Mouse (Mus musculus): ENCODE measurements around the gene Rasgrp3. TPM values are rescaled to one million over a fixed set of nuclear protein-coding genes. Genes with fewer than 3 reads are reported as not detected.

The Rasgrp3 gene
- polyA plus RNA-seq, 1 experiment from 2014 or later: 14.7 TPM

DNA sequence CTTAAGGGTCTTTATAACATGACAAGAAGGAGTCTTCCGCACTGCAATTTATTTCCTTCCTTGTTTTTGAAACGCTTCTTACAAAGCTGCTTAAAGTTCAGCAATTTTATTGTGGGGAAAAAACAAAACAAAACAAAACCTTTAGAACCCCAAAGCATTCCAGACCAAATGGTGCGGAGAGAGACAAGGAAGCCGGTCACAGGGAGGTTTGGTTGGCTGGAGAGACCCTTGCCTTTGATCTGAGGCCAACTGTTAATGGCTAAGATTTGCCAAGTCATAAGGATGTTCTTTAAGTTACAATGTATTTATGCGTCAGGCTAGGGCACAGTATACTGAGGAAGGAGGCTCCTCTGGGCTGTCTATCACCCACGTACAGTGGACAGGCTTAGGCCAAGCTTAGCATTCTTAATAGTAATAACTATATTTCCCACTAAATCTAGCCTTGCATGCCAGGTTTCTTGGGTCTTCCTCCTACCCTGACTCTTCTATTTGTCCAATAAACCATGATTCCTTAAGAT is 96.8 kb downstream of the Rasgrp3 start:
- 66% methylated on average over 6 of the region's 6 CpGs for WGBS
- Histone ChIP-seq H3K4me3 (no peak overlapping the region), H3K4me2 (no peak overlapping the region), H3K36me3 (peaks cover 7% of the 10 kb centered on the region; the same call in 1 of the 2 replicates), H3K27ac (no peak overlapping the region), H3K27me3 (no peaks in the 10 kb centered on the region), H3K9ac (no peak overlapping the region), H3K4me1 (no peaks in the 10 kb centered on the region), H3K9me3 (no peaks in the 10 kb centered on the region)
- no peak for ATAC-seq (ENCODE audit: insufficient number of reproducible peaks, low FRiP score, low TSS enrichment, low read depth)

DNA sequence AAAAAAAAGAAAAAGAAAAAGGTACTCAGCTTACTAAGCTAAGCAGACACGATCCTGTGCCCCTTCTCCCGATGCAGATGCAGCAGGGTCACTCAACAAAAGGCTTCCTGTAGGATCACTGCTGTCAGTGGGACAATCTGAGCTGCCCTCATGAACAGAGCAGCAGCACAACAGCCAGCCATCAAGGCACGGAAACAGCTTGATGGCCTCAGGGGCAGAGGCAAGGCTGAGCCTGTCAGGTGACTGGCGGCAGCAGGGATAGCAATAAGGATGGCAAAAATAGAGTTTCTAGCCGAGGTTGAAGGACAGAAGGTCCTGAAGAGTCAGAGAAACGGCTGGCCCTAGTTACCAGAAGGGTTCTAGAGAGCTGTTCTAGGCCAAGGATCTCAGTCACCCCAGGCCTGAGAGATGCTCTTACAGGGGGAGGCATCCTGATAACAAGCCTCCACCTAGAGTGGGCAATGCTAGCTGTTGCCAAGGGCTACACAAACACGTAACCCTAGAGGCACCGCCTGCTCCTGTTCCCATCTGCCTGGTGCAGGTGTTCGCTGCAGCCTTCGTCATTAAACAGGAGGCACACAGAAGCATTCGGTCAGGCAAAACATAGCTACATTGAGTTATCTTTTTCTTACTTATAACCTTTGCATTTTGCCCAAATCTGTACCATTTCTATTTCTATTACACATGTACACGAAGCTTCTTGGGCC is 98.8 kb downstream of the Rasgrp3 start:
- Histone ChIP-seq H3K4me1 (no peaks in the 10 kb centered on the region), H3K27ac (no peak overlapping the region), H3K9me3 (no peaks in the 10 kb centered on the region), H3K4me3 (no peak overlapping the region), H3K27me3 (no peaks in the 10 kb centered on the region), H3K36me3 (peaks cover 16% of the 10 kb centered on the region), H3K4me2 (no peak overlapping the region), H3K9ac (no peak overlapping the region)
- WGBS: 68% methylated on average over 12 of the region's 12 CpGs
- ATAC-seq (ENCODE audit: insufficient number of reproducible peaks, low FRiP score, low TSS enrichment, low read depth): no peak

DNA sequence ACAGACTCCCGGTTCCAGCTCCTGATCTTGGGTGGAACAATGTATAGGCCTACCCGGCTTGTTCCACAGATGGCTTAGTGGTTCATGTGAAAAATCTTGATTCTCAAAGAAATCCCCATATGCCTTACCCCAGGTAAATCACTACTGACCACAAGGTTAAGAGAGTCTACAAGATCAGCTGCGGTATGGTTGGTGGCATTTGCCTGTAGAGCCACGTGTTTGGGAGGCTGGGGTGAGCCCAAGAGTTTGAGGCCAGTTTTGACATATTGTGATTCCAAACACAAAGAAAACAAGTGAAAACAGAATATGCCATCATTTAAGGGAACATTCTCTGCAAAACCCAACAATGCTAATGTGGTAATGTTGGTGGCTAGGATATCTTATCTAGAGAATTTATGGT is 99.9 kb downstream of the Rasgrp3 start:
- H3K4me3 ChIP-seq: no peak overlapping the region
- H3K9me3 ChIP-seq: no peaks in the 10 kb centered on the region
- H3K4me2 ChIP-seq: no peak overlapping the region
- ATAC-seq (ENCODE audit: insufficient number of reproducible peaks, low FRiP score, low TSS enrichment, low read depth): no peak
- H3K9ac ChIP-seq: no peak overlapping the region
- 91% methylated on average over 4 of the region's 4 CpGs for whole genome bisulfite sequencing
- H3K4me1 ChIP-seq: no peaks in the 10 kb centered on the region
- H3K27ac ChIP-seq: no peak overlapping the region
- H3K27me3 ChIP-seq: no peaks in the 10 kb centered on the region
- peaks cover 15% of the 10 kb centered on the region for H3K36me3 ChIP-seq

DNA sequence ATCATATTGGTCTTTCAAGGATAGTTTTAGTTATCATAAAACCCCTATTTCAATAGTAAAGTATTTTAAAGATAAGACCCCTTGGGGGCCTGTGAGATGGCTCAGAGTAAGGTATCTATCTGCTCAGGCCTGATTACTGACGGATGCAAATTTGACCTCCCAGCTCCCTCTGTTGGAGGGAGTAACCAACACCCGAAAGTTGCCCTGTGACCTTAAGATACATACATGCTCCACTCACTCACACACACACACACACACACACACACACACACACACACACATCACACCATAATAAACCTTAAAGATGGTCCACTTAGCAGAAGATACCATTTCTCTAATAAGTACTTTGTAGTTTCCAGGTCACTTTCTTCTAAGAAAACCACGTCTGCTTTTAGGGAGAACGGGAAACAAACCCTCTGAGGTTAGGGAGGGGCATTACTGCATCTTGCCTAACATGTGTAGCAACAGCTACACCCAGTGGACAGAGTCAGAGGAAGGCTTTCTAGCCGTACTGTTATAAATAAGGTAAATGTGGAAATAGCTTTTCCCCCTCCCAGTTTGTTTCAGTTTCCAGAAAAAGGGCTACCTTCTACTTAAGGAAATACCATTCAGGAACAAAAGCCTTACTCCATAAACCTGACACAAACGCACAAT is 100.8 kb downstream of the Rasgrp3 start:
- H3K36me3 ChIP-seq: peaks cover 16% of the 10 kb centered on the region
- no peak for ATAC-seq (ENCODE audit: insufficient number of reproducible peaks, low FRiP score, low TSS enrichment, low read depth)

DNA sequence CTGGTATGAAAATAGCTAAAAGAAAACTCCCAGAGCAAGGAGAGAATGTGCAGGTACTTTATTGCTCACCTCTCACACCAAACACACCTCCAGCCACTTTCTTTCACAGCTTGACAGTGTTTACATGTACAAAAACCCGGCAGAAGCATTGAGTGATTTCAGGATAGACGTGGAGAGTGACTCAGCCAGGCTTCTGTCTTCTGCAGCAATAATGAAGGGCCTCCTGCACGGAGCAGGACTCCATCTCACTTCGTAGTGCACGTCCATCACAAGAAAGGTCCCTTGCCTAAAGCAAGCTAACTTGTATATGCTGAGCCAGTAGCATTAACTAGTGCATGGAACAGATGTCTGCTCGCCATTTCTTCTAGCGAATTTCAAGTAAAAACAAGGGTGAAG is 101.4 kb downstream of the Rasgrp3 start:
- Histone ChIP-seq H3K27ac (no peak overlapping the region), H3K36me3 (peaks cover 21% of the 10 kb centered on the region), H3K4me1 (no peaks in the 10 kb centered on the region), H3K9me3 (no peaks in the 10 kb centered on the region), H3K4me2 (no peak overlapping the region), H3K4me3 (no peak overlapping the region), H3K27me3 (no peaks in the 10 kb centered on the region), H3K9ac (no peak overlapping the region)
- 82% methylated on average over 7 of the region's 7 CpGs for WGBS
- ATAC-seq (ENCODE audit: insufficient number of reproducible peaks, low FRiP score, low TSS enrichment, low read depth): no peak

More for the DNA sequence above, 100.8 kb downstream of the Rasgrp3 start:
- 36% methylated on average over 6 of the region's 6 CpGs for WGBS
- Histone ChIP-seq H3K27ac (no peak overlapping the region), H3K4me2 (no peak overlapping the region), H3K4me1 (no peaks in the 10 kb centered on the region), H3K9ac (no peak overlapping the region), H3K27me3 (no peaks in the 10 kb centered on the region), H3K4me3 (no peak overlapping the region), H3K9me3 (no peaks in the 10 kb centered on the region)

DNA sequence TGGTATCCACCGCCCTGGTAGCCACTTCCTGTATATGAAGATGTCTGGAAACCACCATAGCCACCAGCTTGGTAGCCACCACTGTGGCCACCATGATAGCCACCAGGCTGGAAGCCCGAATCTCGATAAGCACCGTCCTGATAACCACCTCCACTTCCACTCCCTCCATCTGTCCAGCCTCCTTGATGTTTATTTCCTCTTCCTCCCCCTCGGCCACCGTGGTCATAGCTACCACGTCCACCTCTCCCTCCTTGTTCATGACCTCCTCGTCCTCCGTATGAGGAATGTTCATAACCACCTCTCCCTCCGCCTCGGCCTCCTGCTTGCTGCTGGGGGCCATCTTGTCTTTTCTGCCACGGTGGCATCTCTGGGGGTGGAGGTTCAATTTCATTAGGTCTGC is 102.7 kb downstream of the Rasgrp3 start:
- Histone ChIP-seq H3K4me3 (no peak overlapping the region), H3K9me3 (no peaks in the 10 kb centered on the region), H3K27me3 (no peaks in the 10 kb centered on the region), H3K36me3 (peaks cover 29% of the 10 kb centered on the region), H3K27ac (no peak overlapping the region), H3K9ac (no peak overlapping the region), H3K4me1 (no peaks in the 10 kb centered on the region), H3K4me2 (no peak overlapping the region)
- ATAC-seq (ENCODE audit: insufficient number of reproducible peaks, low FRiP score, low TSS enrichment, low read depth): no peak
- WGBS: 96% methylated on average over 12 of the region's 12 CpGs

DNA sequence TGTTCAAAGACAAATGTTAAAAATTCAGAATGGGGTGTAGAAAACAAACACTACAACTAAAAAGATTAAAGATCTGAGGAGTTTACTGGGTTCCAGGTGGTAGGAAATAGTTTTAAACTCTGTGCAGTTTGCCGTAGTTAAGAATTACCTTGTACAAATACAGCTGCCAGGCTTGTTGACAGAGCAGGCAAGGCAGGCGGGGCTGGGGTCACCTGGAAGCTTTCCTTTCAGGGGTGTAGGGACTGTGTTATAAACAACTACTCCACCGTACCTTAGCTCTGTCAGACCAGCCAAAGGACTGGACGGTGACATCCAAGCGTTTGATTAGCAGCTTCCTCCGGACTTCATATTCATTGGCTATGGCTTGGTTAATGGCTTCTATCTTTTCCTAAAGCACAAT is 103.4 kb downstream of the Rasgrp3 start:
- no peaks in the 10 kb centered on the region for H3K9me3 ChIP-seq
- H3K4me3 ChIP-seq: no peak overlapping the region
- peaks cover 29% of the 10 kb centered on the region for H3K36me3 ChIP-seq
- no peak for ATAC-seq (ENCODE audit: insufficient number of reproducible peaks, low FRiP score, low TSS enrichment, low read depth)
- H3K4me2 ChIP-seq: no peak overlapping the region
- WGBS: 82% methylated on average over 6 of the region's 6 CpGs
- no peak overlapping the region for H3K27ac ChIP-seq
- no peak overlapping the region for H3K9ac ChIP-seq
- H3K4me1 ChIP-seq: no peaks in the 10 kb centered on the region
- no peaks in the 10 kb centered on the region for H3K27me3 ChIP-seq

DNA sequence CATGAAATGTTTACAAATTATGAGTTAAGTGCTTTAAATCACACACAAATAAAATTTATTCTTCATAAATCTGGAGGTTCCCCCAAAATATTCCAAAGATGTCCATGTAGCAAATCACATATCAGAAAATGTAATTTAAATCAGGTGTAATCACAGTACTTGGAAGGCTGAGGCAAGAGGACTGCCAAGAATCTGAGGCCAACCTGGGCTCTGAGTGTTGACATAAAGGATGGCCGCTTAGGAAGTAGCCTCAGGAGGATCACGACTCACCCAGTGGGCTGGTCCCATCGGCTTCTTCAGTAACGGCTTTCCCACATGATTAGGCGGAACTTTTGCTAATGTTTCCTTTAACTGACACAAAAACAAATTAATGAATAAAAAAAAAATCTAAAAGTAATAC is 104.1 kb downstream of the Rasgrp3 start:
- H3K4me1 ChIP-seq: no peaks in the 10 kb centered on the region
- H3K36me3 ChIP-seq: peaks cover 35% of the 10 kb centered on the region
- no peak overlapping the region for H3K9ac ChIP-seq
- no peak overlapping the region for H3K4me2 ChIP-seq
- no peaks in the 10 kb centered on the region for H3K27me3 ChIP-seq
- no peak overlapping the region for H3K27ac ChIP-seq
- no peak for ATAC-seq (ENCODE audit: insufficient number of reproducible peaks, low FRiP score, low TSS enrichment, low read depth)
- H3K9me3 ChIP-seq: no peaks in the 10 kb centered on the region
- no peak overlapping the region for H3K4me3 ChIP-seq
- WGBS: 70% methylated on average over 5 of the region's 5 CpGs

DNA sequence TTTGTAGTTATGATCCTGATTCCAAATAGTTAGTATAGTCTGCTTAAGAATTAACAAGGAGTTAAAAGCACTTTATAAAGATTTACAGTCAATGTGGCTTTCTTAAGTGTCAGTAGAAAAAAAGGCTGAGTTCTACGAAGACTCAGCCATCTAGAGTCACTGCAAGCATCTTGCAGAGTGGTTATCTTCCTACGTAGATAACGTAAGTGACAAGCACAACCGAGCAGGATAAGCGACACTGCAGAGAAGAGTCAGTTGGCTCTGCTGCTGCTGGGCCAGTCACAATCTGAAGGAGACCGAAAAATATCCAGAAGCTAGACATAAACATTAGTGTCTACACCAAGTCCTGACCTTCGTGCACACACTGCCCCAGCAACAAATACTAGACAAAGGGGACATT is 107.7 kb downstream of the Rasgrp3 start:
- no peak for ATAC-seq (ENCODE audit: insufficient number of reproducible peaks, low FRiP score, low TSS enrichment, low read depth)
- Histone ChIP-seq H3K9ac (no peak overlapping the region), H3K4me1 (peaks cover under 1% of the 10 kb centered on the region; the same call in 1 of the 2 replicates), H3K36me3 (peaks cover 57% of the 10 kb centered on the region), H3K4me3 (no peak overlapping the region), H3K4me2 (no peak overlapping the region), H3K27ac (no peak overlapping the region), H3K27me3 (no peaks in the 10 kb centered on the region), H3K9me3 (no peaks in the 10 kb centered on the region)
- WGBS: 85% methylated on average over 7 of the region's 7 CpGs

DNA sequence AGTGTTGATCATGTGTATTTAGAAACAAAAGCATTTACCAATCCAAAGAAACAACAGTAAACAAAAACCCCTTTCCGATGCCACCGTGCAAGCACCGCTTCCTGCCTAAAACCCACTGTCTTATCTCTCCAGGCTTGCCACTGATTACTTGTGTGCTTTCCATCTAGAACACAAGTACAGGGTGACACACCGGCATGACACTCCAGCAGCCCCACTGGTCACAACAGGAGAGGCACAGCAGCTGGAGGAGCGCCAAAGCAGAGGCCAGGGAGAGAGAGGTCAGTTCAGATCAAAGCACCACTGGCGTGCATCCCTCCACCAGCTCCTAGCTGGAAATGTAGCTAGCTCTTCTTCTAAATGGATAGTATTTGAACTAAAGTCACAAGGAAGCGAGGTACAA is 108.6 kb downstream of the Rasgrp3 start:
- H3K4me3 ChIP-seq: no peak overlapping the region
- H3K9ac ChIP-seq: no peak overlapping the region
- H3K4me1 ChIP-seq: peaks cover 6% of the 10 kb centered on the region; the same call in 1 of the 2 replicates
- H3K36me3 ChIP-seq: peaks cover 49% of the 10 kb centered on the region
- H3K27ac ChIP-seq: no peak overlapping the region
- no peaks in the 10 kb centered on the region for H3K27me3 ChIP-seq
- no peak for ATAC-seq (ENCODE audit: insufficient number of reproducible peaks, low FRiP score, low TSS enrichment, low read depth)
- WGBS: 84% methylated on average over 7 of the region's 7 CpGs
- H3K9me3 ChIP-seq: no peaks in the 10 kb centered on the region
- no peak overlapping the region for H3K4me2 ChIP-seq

DNA sequence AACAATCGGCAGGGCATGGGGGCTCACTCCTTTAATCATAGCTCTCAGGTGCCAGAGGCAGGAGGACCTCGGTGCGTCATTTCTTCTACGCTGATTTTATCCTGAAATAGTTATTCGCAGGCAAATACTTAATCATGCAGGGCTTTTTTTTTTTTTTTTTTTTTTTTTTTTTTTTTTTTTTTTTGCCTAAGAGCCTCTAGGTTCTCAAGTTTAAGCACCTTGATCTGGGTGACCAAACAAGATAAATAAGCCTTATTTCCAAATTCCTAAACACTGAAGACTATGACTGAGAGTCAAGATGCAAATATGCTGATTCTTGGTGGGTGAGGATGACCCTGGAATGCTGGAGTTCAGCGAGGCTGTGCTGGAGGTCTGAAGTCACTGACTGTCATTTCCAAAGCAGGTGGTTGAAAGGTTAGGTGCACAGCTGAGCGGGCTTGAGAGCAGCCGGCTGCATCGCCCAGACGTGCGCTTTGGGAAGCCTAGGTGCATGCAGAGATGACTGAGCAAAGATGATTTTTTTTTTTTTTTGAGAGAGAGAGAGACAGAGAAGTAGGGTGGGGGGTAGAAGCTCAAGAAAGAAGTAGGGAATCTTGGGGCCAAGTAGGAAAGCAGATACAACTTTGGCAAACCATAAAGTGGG is 115.2 kb downstream of the Rasgrp3 start:
- peak overlapping the region; percentile 95 for H3K4me3 ChIP-seq
- peak overlapping the region; percentile 72 for H3K4me2 ChIP-seq
- peaks cover 18% of the 10 kb centered on the region for H3K36me3 ChIP-seq
- peak overlapping the region; percentile 76 for H3K9ac ChIP-seq
- H3K4me1 ChIP-seq: peaks cover 19% of the 10 kb centered on the region
- H3K27me3 ChIP-seq: no peaks in the 10 kb centered on the region
- no peaks in the 10 kb centered on the region for H3K9me3 ChIP-seq
- no peak for ATAC-seq (ENCODE audit: insufficient number of reproducible peaks, low FRiP score, low TSS enrichment, low read depth)
- peak overlapping the region; percentile 80; the same call in 1 of the 2 replicates for H3K27ac ChIP-seq
- WGBS: 40% methylated on average over 11 of the region's 11 CpGs
